Mouse (Mus musculus) brain, adult 2 months (tissue): ENCODE data around the gene Cmya5.
"Not testable (repeated sequence)": the region's sequence is repeated elsewhere in the genome, so short reads cannot be mapped to it uniquely, and the experiment has no call there.

Experiments used
- DNase-seq: peaks from one replicate; pipeline ENCODE4 v3.0.0; 2011; ENCODE audit warnings: low read depth, low spot score

Gene Cmya5

GRCm38 (mm10) chr13:93144336-93145167, at the start of gene Cmya5:
Gene Cmya5 (minus strand): TSS chr13:93144724.
- DNase-seq, result peak; percentile 80

GRCm38 (mm10) chr13:93192646-93193026, 48.1 kb upstream of the Cmya5 start:
- DNase-seq, result no peak

- peak; percentile 99 for DNase-seq
These were observed 47.5 kb upstream of the Cmya5 start, which contains the start of gene Tent2 for GRCm38 (mm10) chr13:93191831-93192645. Gene Tent2 (minus strand): TSS chr13:93192385.

GRCm38 (mm10) chr13:93189416-93189815, 44.9 kb upstream of the Cmya5 start:
- no peak for DNase-seq

GRCm38 (mm10) chr13:93188738-93189137, 44.2 kb upstream of the Cmya5 start:
- DNase-seq, result no peak

- DNase-seq, result not testable (repeated sequence)
These were observed 43.3 kb upstream of the Cmya5 start for GRCm38 (mm10) chr13:93187792-93188191.

- DNase-seq, result no peak
These were observed 35.8 kb upstream of the Cmya5 start for GRCm38 (mm10) chr13:93180351-93180750.

GRCm38 (mm10) chr13:93179522-93179921, 35.0 kb upstream of the Cmya5 start:
- DNase-seq, result no peak

GRCm38 (mm10) chr13:93177571-93177970, 33.0 kb upstream of the Cmya5 start:
- DNase-seq, result no peak

GRCm38 (mm10) chr13:93163303-93163702, 18.8 kb upstream of the Cmya5 start:
- no peak for DNase-seq

- DNase-seq, result no peak
These were observed 17.9 kb upstream of the Cmya5 start for GRCm38 (mm10) chr13:93162456-93162855.

- no peak for DNase-seq
These were observed 13.7 kb upstream of the Cmya5 start for GRCm38 (mm10) chr13:93158261-93158660.

- no peak for DNase-seq
These were observed 8.8 kb upstream of the Cmya5 start for GRCm38 (mm10) chr13:93153280-93153679.

GRCm38 (mm10) chr13:93143819-93144283, 673 bp downstream of the Cmya5 start:
- DNase-seq, result peak; percentile 49

GRCm38 (mm10) chr13:93141184-93141583, 3.3 kb downstream of the Cmya5 start:
- no peak for DNase-seq

- DNase-seq, result no peak
These were observed 6.5 kb downstream of the Cmya5 start for GRCm38 (mm10) chr13:93138059-93138458.

- no peak for DNase-seq
These were observed 7.4 kb downstream of the Cmya5 start for GRCm38 (mm10) chr13:93137098-93137497.

GRCm38 (mm10) chr13:93136251-93136650, 8.3 kb downstream of the Cmya5 start:
- no peak for DNase-seq

GRCm38 (mm10) chr13:93135501-93135900, 9.0 kb downstream of the Cmya5 start:
- DNase-seq, result no peak

- DNase-seq, result no peak
These were observed 13.8 kb downstream of the Cmya5 start for GRCm38 (mm10) chr13:93130674-93131073.

GRCm38 (mm10) chr13:93128961-93129360, 15.6 kb downstream of the Cmya5 start:
- no peak for DNase-seq

GRCm38 (mm10) chr13:93128111-93128860, 16.2 kb downstream of the Cmya5 start:
- DNase-seq, result peak; percentile 46
